Mouse (Mus musculus) limb, embryonic 12.5 days (tissue): Measurements from ENCODE around the gene Nup98. TPM values are rescaled to one million over a fixed set of nuclear protein-coding genes. Genes with fewer than 3 reads are reported as not detected.

ENCODE experiments used
- ATAC-seq: fragments of 200-750 bp; cut with Nextera tagmentation; 2 replicates; pipeline ENCODE4 v1.8.0; 2017; ENCODE audit warnings: low read depth, moderate TSS enrichment; ENCODE audit not compliant: insufficient number of reproducible peaks, insufficient read depth, low FRiP score, low TSS enrichment
- H3K27ac ChIP-seq: fragments of 300-500 bp; sonication (generic); 2 replicates; pipeline ENCODE4 v1.5.1; 2016; ENCODE audit warnings: mild to moderate bottlenecking, moderate library complexity
- H3K27me3 ChIP-seq: fragments of 300-500 bp; sonication (generic); 2 replicates; pipeline ENCODE4 v1.6.1; 2016; ENCODE audit warnings: mild to moderate bottlenecking, moderate library complexity
- H3K36me3 ChIP-seq: fragments of 300-500 bp; sonication (generic); 2 replicates; pipeline ENCODE4 v1.6.1; 2016; ENCODE audit warnings: mild to moderate bottlenecking, moderate library complexity
- H3K4me1 ChIP-seq: fragments of 300-500 bp; sonication (generic); replicated peaks from 2 replicates; pipeline ENCODE4 v1.6.1; 2016
- H3K4me2 ChIP-seq: fragments of 300-500 bp; sonication (generic); 2 replicates; pipeline ENCODE4 v1.6.1; 2016; ENCODE audit warnings: mild to moderate bottlenecking, moderate library complexity
- H3K4me3 ChIP-seq: fragments of 300-500 bp; sonication (generic); replicated peaks from 2 replicates; pipeline ENCODE4 v1.5.1; 2016; ENCODE audit warnings: mild to moderate bottlenecking
- H3K9ac ChIP-seq: fragments of 300-500 bp; sonication (generic); replicated peaks from 2 replicates; pipeline ENCODE4 v1.6.1; 2016; ENCODE audit warnings: mild to moderate bottlenecking, moderate library complexity
- H3K9me3 ChIP-seq: fragments of 300-500 bp; sonication (generic); 2 replicates; pipeline ENCODE4 v1.6.1; 2016; ENCODE audit warnings: mild to moderate bottlenecking, moderate library complexity
- WGBS: fragments of 180-500 bp; shearing (Covaris S2); methylation state at CpG from one replicate; pipeline ENCODE4 v1.1.7; 2016; 5-methylcytosine and 5-hydroxymethylcytosine counted together
- polyA plus RNA-seq: library from polyadenylated mRNA; unstranded; fragments of >200 nt; fragmentation: Nextera tagmentation; extraction: Ambion mirVana; gene quantifications from 2 replicates; pipeline ENCODE4 v1.2.1, GENCODE M21; 2016

Gene Nup98
- polyA plus RNA-seq, 1 experiment from 2014 or later = 51.8 TPM

GRCm38 (mm10) chr7:102228049-102228670 is 18.2 kb upstream of the Nup98 start:
- Histone ChIP-seq H3K36me3 (peaks cover 66% of the 10 kb centered on the region), H3K4me3 (no peak overlapping the region), H3K27me3 (no peaks in the 10 kb centered on the region), H3K27ac (no peak overlapping the region), H3K9me3 (0 out of 2 replicates have a peak, but pooled peaks cover 3% of the 10 kb centered on the region), H3K4me2 (no peak overlapping the region), H3K9ac (no peak overlapping the region), H3K4me1 (no peaks in the 10 kb centered on the region)
- 93% methylated on average over 4 of the region's 4 CpGs for WGBS
- no peak for ATAC-seq

- no peak overlapping the region for H3K9ac ChIP-seq
- H3K27me3 ChIP-seq = no peaks in the 10 kb centered on the region
- peaks cover 53% of the 10 kb centered on the region for H3K36me3 ChIP-seq
- H3K27ac ChIP-seq = no peak overlapping the region
- 0 out of 2 replicates have a peak, but pooled peaks cover 3% of the 10 kb centered on the region for H3K9me3 ChIP-seq
- ATAC-seq = no peak
- no peaks in the 10 kb centered on the region for H3K4me1 ChIP-seq
- no peak overlapping the region for H3K4me2 ChIP-seq
- no peak overlapping the region for H3K4me3 ChIP-seq
- WGBS = 93% methylated on average over 6 of the region's 6 CpGs
These were observed 16.1 kb upstream of the Nup98 start for GRCm38 (mm10) chr7:102226051-102226450.

GRCm38 (mm10) chr7:102223883-102224738 is 14.1 kb upstream of the Nup98 start:
- no peaks in the 10 kb centered on the region for H3K27me3 ChIP-seq
- 0 out of 2 replicates have a peak overlapping the region, but pooled peaks have one; percentile 71 for H3K4me2 ChIP-seq
- H3K9ac ChIP-seq = no peak overlapping the region
- H3K9me3 ChIP-seq = 0 out of 2 replicates have a peak, but pooled peaks cover 2% of the 10 kb centered on the region
- WGBS = 92% methylated on average over 5 of the region's 5 CpGs
- peaks cover 34% of the 10 kb centered on the region for H3K36me3 ChIP-seq
- no peak for ATAC-seq
- no peaks in the 10 kb centered on the region for H3K4me1 ChIP-seq
- no peak overlapping the region for H3K27ac ChIP-seq
- no peak overlapping the region for H3K4me3 ChIP-seq

GRCm38 (mm10) chr7:102222830-102223556 is 13.0 kb upstream of the Nup98 start:
- H3K4me2 ChIP-seq = peak overlapping the region; percentile 71
- peak; percentile 82 for ATAC-seq
- H3K9me3 ChIP-seq = no peaks in the 10 kb centered on the region
- no peaks in the 10 kb centered on the region for H3K27me3 ChIP-seq
- 2% methylated on average over 25 of the region's 31 CpGs for WGBS
- H3K27ac ChIP-seq = peak overlapping the region; percentile 76
- peak overlapping the region; percentile 71 for H3K4me3 ChIP-seq
- peak overlapping the region; percentile 76 for H3K9ac ChIP-seq
- peaks cover 25% of the 10 kb centered on the region for H3K36me3 ChIP-seq
- H3K4me1 ChIP-seq = no peaks in the 10 kb centered on the region

GRCm38 (mm10) chr7:102222336-102222735 is 12.4 kb upstream of the Nup98 start:
- Histone ChIP-seq H3K27ac (peak overlapping the region; percentile 76), H3K27me3 (no peaks in the 10 kb centered on the region), H3K4me1 (no peaks in the 10 kb centered on the region), H3K9ac (peak overlapping the region; percentile 76), H3K36me3 (peaks cover 20% of the 10 kb centered on the region), H3K9me3 (no peaks in the 10 kb centered on the region), H3K4me3 (peak overlapping the region; percentile 71), H3K4me2 (peak overlapping the region; percentile 71)
- under 1% methylated on average over 7 of the region's 13 CpGs for WGBS
- ATAC-seq = 0 out of 2 replicates have a peak, but pooled peaks have one; percentile 24

DNA sequence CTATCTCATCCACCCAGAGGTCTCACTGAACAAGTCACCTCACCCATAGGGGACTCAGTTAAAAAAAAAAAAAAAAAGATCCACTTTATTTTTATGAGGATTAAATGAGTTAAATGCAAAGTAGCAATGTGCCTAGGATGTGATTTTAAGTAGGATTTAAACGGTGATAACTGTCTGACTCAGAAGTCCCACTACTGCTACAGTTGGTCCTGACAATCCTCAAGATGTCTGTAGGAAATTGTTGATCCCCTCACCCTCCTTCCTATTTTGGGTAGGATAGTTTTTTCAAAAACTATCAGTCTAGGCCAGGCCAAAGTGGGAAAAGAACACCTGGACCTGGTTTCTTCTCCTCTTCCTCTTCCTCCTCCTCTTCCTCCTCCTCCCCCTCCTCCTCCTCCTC is 11.9 kb upstream of the Nup98 start:
- Histone ChIP-seq H3K9ac (0 out of 2 replicates have a peak overlapping the region, but pooled peaks have one; percentile 76), H3K4me3 (peak overlapping the region; percentile 71; the same call in 1 of the 2 replicates), H3K27me3 (no peaks in the 10 kb centered on the region), H3K4me2 (peak overlapping the region; percentile 71), H3K4me1 (no peaks in the 10 kb centered on the region), H3K9me3 (no peaks in the 10 kb centered on the region), H3K27ac (0 out of 2 replicates have a peak overlapping the region, but pooled peaks have one; percentile 5), H3K36me3 (peaks cover 15% of the 10 kb centered on the region)
- ATAC-seq = no peak
- WGBS = 64% methylated on average over 1 of the region's 1 CpGs

GRCm38 (mm10) chr7:102211071-102211470 is 1.1 kb upstream of the Nup98 start:
- Histone ChIP-seq H3K9me3 (no peaks in the 10 kb centered on the region), H3K27me3 (no peaks in the 10 kb centered on the region), H3K4me3 (peak overlapping the region; percentile 58), H3K4me2 (peak overlapping the region; percentile 65), H3K4me1 (peaks cover 8% of the 10 kb centered on the region), H3K27ac (peak overlapping the region; percentile 90), H3K36me3 (no peaks in the 10 kb centered on the region), H3K9ac (peak overlapping the region; percentile 67; the same call in 1 of the 2 replicates)
- ATAC-seq = no peak
- 71% methylated on average over 3 of the region's 3 CpGs for WGBS

DNA sequence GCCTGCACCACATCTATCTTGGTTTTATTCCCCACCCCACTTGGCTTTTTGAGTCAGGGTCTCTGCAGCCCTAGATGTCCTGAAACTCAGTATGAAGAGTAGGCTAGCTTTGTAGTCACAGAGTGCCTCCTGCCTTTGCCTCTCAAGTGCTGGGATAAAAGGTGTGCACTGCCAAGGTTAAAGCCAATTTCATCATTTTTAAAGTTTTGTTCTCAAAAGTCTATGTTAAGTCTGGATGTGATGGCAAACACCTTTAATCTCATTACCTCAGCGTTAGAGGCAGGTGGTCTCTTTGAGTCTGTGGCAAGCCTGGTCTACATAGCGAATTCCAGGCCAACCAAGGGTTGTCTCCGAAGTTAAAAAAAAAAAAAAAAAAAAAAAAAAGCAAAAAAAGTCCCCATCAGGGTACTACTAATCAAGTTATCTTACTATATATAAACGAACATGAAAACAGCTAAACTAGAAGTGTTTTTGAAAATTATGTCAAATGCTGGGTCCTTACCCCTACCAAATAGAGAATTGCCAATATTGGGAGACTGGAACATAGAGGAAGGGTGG is 1.1 kb downstream of the Nup98 start:
- no peak overlapping the region; the same call in 1 of the 2 replicates for H3K27ac ChIP-seq
- no peak for ATAC-seq
- H3K36me3 ChIP-seq = peaks cover 7% of the 10 kb centered on the region; the same call in 1 of the 2 replicates
- peak overlapping the region; percentile 58 for H3K4me3 ChIP-seq
- H3K4me1 ChIP-seq = peaks cover 8% of the 10 kb centered on the region
- H3K9me3 ChIP-seq = no peaks in the 10 kb centered on the region
- WGBS = 56% methylated on average over 4 of the region's 4 CpGs
- no peaks in the 10 kb centered on the region for H3K27me3 ChIP-seq
- H3K4me2 ChIP-seq = peak overlapping the region; percentile 78
- H3K9ac ChIP-seq = peak overlapping the region; percentile 85

DNA sequence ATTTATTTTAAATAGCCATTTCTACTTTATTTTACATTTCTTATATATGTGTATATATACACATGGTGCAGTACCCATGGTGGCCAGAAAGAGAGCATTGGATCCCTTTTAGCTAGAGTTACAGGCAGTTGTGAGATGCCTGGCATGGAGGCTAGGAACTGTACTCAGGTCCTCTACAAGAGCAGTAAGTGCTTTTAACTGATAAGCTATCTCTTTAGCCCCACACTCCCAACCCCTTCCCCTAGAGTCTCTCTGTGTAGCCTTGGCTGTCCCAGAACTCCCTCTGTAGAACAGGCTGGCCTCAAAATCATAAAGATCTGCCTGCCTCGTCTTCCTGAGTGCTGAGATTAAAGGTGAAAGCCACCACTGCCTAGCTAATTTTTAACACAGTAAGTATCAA is 4.3 kb downstream of the Nup98 start:
- Histone ChIP-seq H3K9ac (no peak overlapping the region), H3K4me2 (no peak overlapping the region), H3K27me3 (no peaks in the 10 kb centered on the region), H3K27ac (no peak overlapping the region), H3K36me3 (peaks cover 7% of the 10 kb centered on the region; the same call in 1 of the 2 replicates), H3K9me3 (no peaks in the 10 kb centered on the region), H3K4me3 (no peak overlapping the region), H3K4me1 (peaks cover 8% of the 10 kb centered on the region)
- no peak for ATAC-seq
- WGBS = 69% methylated on average over 1 of the region's 1 CpGs

DNA sequence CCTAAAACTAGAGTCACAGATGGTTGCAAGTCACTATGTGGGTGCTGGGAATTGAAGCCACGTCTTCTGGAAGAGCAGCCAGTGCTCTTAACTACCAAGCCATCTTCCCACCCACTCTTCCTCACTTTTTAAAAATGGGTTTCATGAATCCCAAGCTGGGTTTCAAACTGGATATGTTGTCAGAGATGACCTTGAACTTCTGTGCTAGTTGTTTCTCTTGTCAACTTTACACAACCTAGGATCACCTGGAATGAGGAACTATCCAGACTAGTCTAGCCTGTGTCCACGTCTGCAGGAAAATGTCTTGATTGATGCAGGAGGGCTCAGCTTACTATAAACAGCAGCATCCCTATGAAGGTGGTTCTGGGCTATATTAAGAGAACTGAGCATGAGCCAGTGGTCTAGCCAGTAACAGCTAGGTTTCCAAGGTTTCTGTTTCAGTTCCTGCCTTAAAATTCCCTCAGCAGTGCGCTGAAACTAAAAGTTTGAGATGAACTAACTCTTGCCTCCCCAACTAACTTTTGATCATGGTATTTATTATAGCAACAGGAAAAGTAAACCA is 5.6 kb downstream of the Nup98 start:
- no peaks in the 10 kb centered on the region for H3K27me3 ChIP-seq
- H3K9ac ChIP-seq = no peak overlapping the region
- H3K36me3 ChIP-seq = peaks cover 7% of the 10 kb centered on the region
- no peak overlapping the region for H3K4me2 ChIP-seq
- 85% methylated on average over 3 of the region's 3 CpGs for WGBS
- H3K9me3 ChIP-seq = no peaks in the 10 kb centered on the region
- H3K27ac ChIP-seq = no peak overlapping the region
- ATAC-seq = no peak
- H3K4me1 ChIP-seq = peaks cover 8% of the 10 kb centered on the region
- no peak overlapping the region for H3K4me3 ChIP-seq
